In the genomic region with DNA sequence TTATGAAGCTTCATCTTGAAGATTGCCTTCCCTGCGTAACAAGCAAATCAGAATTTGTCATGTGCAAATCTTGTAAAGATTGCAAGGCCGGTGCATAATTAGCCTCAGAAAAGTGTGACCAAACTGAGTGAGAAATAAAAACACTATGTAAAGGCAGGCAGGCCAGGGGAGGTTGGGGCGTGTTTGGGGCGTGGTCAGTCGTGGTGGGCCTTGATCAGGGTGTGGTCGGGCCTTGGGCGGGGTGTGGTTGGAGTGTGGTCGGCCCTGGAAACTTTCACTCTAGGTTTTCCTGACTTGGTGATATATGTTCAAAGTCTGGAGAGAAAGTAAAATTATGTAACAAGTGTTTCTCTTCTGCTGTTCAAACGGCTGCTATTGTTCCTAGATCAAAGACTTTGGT, we compare ENCODE assay signal across 11 mouse cellular contexts.
DNase-seq lines count a peak whose midpoint lies in the region; ATAC-seq and TF ChIP-seq lines count a peak whose summit lies in the region.
"Had no signal": no experiment of that assay in that cellular context is flagged by ENCODE, and none has a peak within 500 bp of the region (broad histone marks: within the 10 kb centered on the region; RNA-seq: fewer than 3 reads in every experiment).

No protein-coding gene starts in this region.

- peak; percentile 53 for DNase-seq in liver, embryonic 11.5 days (ENCODE audit: low spot score)
- DNase-seq in natural killer cell, adult 2 months (ENCODE audit: low spot score in 2 of 2): peak; percentile 82 to 84
- peak; percentile 21 for DNase-seq in yolk sac, embryonic 10.5 days (ENCODE audit: low spot score)
- no peak for DNase-seq in retina, postnatal 1 day
- no peak for DNase-seq in hindbrain, embryonic 11.5 days (ENCODE audit: low spot score)
- DNase-seq in forebrain, postnatal 0 days: no peak
- DNase-seq: cerebellum, adult 8-10 months had no signal

- H3K9me3 ChIP-seq in intestine, embryonic 15.5 days: no peaks in the 10 kb centered on the region
- H3K9me3 ChIP-seq in intestine, postnatal 0 days (ENCODE audit: control insufficient read depth): no peaks in the 10 kb centered on the region
- H3K9me3 ChIP-seq in liver, embryonic 11.5 days (ENCODE audit: control insufficient read depth, low read length): no peaks in the 10 kb centered on the region
- H3K9me3 ChIP-seq in hindbrain, embryonic 11.5 days (ENCODE audit: control insufficient read depth, low read length): no peaks in the 10 kb centered on the region
- no peaks in the 10 kb centered on the region for H3K9me3 ChIP-seq in forebrain, postnatal 0 days (ENCODE audit: low read length)

- no peak overlapping the region for H3K4me2 ChIP-seq in intestine, embryonic 15.5 days (replicated peaks)
- no peak overlapping the region for H3K4me2 ChIP-seq in intestine, postnatal 0 days (replicated peaks; ENCODE audit: low read depth)
- H3K4me2 ChIP-seq in liver, embryonic 11.5 days: peak overlapping the region; percentile 57
- no peak overlapping the region for H3K4me2 ChIP-seq in hindbrain, embryonic 11.5 days (replicated peaks; ENCODE audit: low read depth, low read length)
- H3K4me2 ChIP-seq in forebrain, postnatal 0 days (ENCODE audit: low read depth): no peak overlapping the region

- no peaks in the 10 kb centered on the region for H3K27me3 ChIP-seq in intestine, embryonic 15.5 days (replicated peaks)
- no peaks in the 10 kb centered on the region for H3K27me3 ChIP-seq in intestine, postnatal 0 days (replicated peaks; ENCODE audit: control insufficient read depth, insufficient read depth, low read length)
- H3K27me3 ChIP-seq in liver, embryonic 11.5 days (replicated peaks; ENCODE audit: control insufficient read depth, insufficient read depth, low read length): no peaks in the 10 kb centered on the region; the same call in 1 of the 2 replicates
- H3K27me3 ChIP-seq in hindbrain, embryonic 11.5 days (ENCODE audit: control insufficient read depth, insufficient read depth, low read length): no peaks in the 10 kb centered on the region
- H3K27me3 ChIP-seq in forebrain, postnatal 0 days (ENCODE audit: insufficient read depth, low read length): no peaks in the 10 kb centered on the region

- H3K4me3 ChIP-seq in intestine, embryonic 15.5 days (replicated peaks): no peak overlapping the region
- H3K4me3 ChIP-seq in intestine, postnatal 0 days (ENCODE audit: low read depth, low read length): no peak overlapping the region
- no peak overlapping the region for H3K4me3 ChIP-seq in liver, embryonic 11.5 days (ENCODE audit: low read depth, low read length)
- H3K4me3 ChIP-seq in hindbrain, embryonic 11.5 days (ENCODE audit: low read depth, low read length): no peak overlapping the region
- H3K4me3 ChIP-seq in forebrain, postnatal 0 days (ENCODE audit: low read depth, low read length): no peak overlapping the region
- H3K4me3 ChIP-seq: gastrocnemius, adult 2 months had no signal

- no peaks in the 10 kb centered on the region for H3K4me1 ChIP-seq in intestine, embryonic 15.5 days (replicated peaks)
- H3K4me1 ChIP-seq in intestine, postnatal 0 days (replicated peaks; ENCODE audit: control insufficient read depth, insufficient read depth, low read length): no peaks in the 10 kb centered on the region
- H3K4me1 ChIP-seq in liver, embryonic 11.5 days (replicated peaks; ENCODE audit: control insufficient read depth, insufficient read depth, low read length): peaks cover 17% of the 10 kb centered on the region
- H3K4me1 ChIP-seq in hindbrain, embryonic 11.5 days (replicated peaks; ENCODE audit: control insufficient read depth, insufficient read depth, low read length): no peaks in the 10 kb centered on the region; the same call in 1 of the 2 replicates
- no peaks in the 10 kb centered on the region for H3K4me1 ChIP-seq in forebrain, postnatal 0 days (ENCODE audit: insufficient read depth)

- ATAC-seq in intestine, embryonic 15.5 days: peak; percentile 61; the same call in 1 of the 2 replicates
- ATAC-seq in intestine, postnatal 0 days: no peak
- ATAC-seq in liver, embryonic 11.5 days (replicated peaks; ENCODE audit: low FRiP score): peak; percentile 92
- ATAC-seq in hindbrain, embryonic 11.5 days (ENCODE audit: low FRiP score): no peak
- no peak for ATAC-seq in forebrain, postnatal 0 days

- no peak overlapping the region for H3K9ac ChIP-seq in intestine, embryonic 15.5 days
- no peak overlapping the region for H3K9ac ChIP-seq in intestine, postnatal 0 days (ENCODE audit: low read depth, low read length)
- no peak overlapping the region for H3K9ac ChIP-seq in liver, embryonic 11.5 days (ENCODE audit: low read depth, low read length)
- no peak overlapping the region for H3K9ac ChIP-seq in hindbrain, embryonic 11.5 days (ENCODE audit: low read depth, low read length)
- H3K9ac ChIP-seq in forebrain, postnatal 0 days: no peak overlapping the region

- no peak for TF ChIP-seq CTCF in intestine, postnatal 0 days (IDR thresholded peaks at IDR 0.05; ENCODE audit: low read depth)
- TF ChIP-seq CTCF in forebrain, postnatal 0 days (IDR thresholded peaks at IDR 0.05; ENCODE audit: low read depth): no peak

- no peak overlapping the region for H3K27ac ChIP-seq in intestine, embryonic 15.5 days
- no peak overlapping the region for H3K27ac ChIP-seq in intestine, postnatal 0 days (ENCODE audit: low read depth, low read length)
- H3K27ac ChIP-seq in liver, embryonic 11.5 days (ENCODE audit: low read depth, low read length): no peak overlapping the region
- H3K27ac ChIP-seq in hindbrain, embryonic 11.5 days (ENCODE audit: low read depth, low read length): no peak overlapping the region
- no peak overlapping the region for H3K27ac ChIP-seq in forebrain, postnatal 0 days (ENCODE audit: low read depth, low read length)
- H3K27ac ChIP-seq: gastrocnemius, adult 2 months had no signal

- 65% methylated on average over 9 of the region's 9 CpGs for WGBS in intestine, embryonic 15.5 days
- WGBS in intestine, postnatal 0 days: 48% methylated on average over 9 of the region's 9 CpGs
- WGBS in liver, embryonic 11.5 days: 46% methylated on average over 9 of the region's 9 CpGs
- 78% methylated on average over 9 of the region's 9 CpGs for WGBS in hindbrain, embryonic 11.5 days
- 70% methylated on average over 9 of the region's 9 CpGs for WGBS in forebrain, postnatal 0 days

- H3K36me3 ChIP-seq in intestine, embryonic 15.5 days: no peaks in the 10 kb centered on the region
- H3K36me3 ChIP-seq in intestine, postnatal 0 days (ENCODE audit: control insufficient read depth, insufficient read depth): no peaks in the 10 kb centered on the region
- H3K36me3 ChIP-seq in liver, embryonic 11.5 days (ENCODE audit: control insufficient read depth, insufficient read depth, low read length): no peaks in the 10 kb centered on the region
- no peaks in the 10 kb centered on the region for H3K36me3 ChIP-seq in hindbrain, embryonic 11.5 days (ENCODE audit: control insufficient read depth, insufficient read depth, low read length)
- H3K36me3 ChIP-seq in forebrain, postnatal 0 days (ENCODE audit: insufficient read depth): no peaks in the 10 kb centered on the region
- H3K36me3 ChIP-seq: G1E had no signal

Comparison
In these comparisons a context has a peak if more than half of its experiments do, and no peak if none do; other contexts are left out.
1. ATAC-seq: peak in intestine, embryonic 15.5 days (single experiment) and liver, embryonic 11.5 days (single experiment); none in intestine, postnatal 0 days (single experiment), hindbrain, embryonic 11.5 days (single experiment) and forebrain, postnatal 0 days (single experiment).
2. DNase-seq: peak in liver, embryonic 11.5 days (single experiment), natural killer cell, adult 2 months (2 of 2) and yolk sac, embryonic 10.5 days (single experiment); none in retina, postnatal 1 day (single experiment), hindbrain, embryonic 11.5 days (single experiment) and forebrain, postnatal 0 days (single experiment).